Mouse (Mus musculus) ES-E14 (cell line): Measurements from ENCODE around the gene Akap1. TPM values are rescaled to one million over a fixed set of nuclear protein-coding genes. Genes with fewer than 3 reads are reported as not detected.

Experiments
- DNase-seq: peaks from one replicate; pipeline ENCODE4 v3.0.0-alpha.2; 2013; ENCODE audit warnings: low read depth, low spot score
- H3K27ac ChIP-seq: 2 replicates; pipeline ENCODE4 v1.5.1; 2012; ENCODE audit warnings: low read depth, mild to moderate bottlenecking, low read length, moderate library complexity, mixed read lengths; ENCODE audit not compliant: poor library complexity, insufficient read depth, severe bottlenecking
- H3K36me3 ChIP-seq: 2 replicates; pipeline ENCODE4 v1.6.1; 2012; ENCODE audit warnings: mild to moderate bottlenecking, low read length, moderate library complexity, mixed read lengths; ENCODE audit not compliant: control insufficient read depth, poor library complexity, insufficient read depth, severe bottlenecking
- H3K4me1 ChIP-seq, 2 experiments: fragments of 150-350 bp in 1 of 2; sonication (generic) in 1 of 2; 2 replicates each; pipeline ENCODE4 v1.6.1; 2012; ENCODE audit warnings: low read length in 2 of 2, mild to moderate bottlenecking in 1 of 2, mixed read lengths in 1 of 2; ENCODE audit not compliant: control insufficient read depth in 2 of 2, insufficient read depth in 2 of 2, poor library complexity in 1 of 2
- H3K4me3 ChIP-seq, 2 experiments: fragments of 150-350 bp in 1 of 2; sonication (generic) in 1 of 2; 2 replicates each; pipeline ENCODE4 v1.5.1; 2012; ENCODE audit warnings: low read length in 2 of 2, low read depth in 1 of 2, mild to moderate bottlenecking in 1 of 2, mixed read lengths in 1 of 2; ENCODE audit not compliant: insufficient read depth in 1 of 2, poor library complexity in 1 of 2, severe bottlenecking in 1 of 2
- H3K9ac ChIP-seq: 2 replicates; pipeline ENCODE4 v1.6.1; 2012; ENCODE audit warnings: low read depth, mild to moderate bottlenecking, low read length, mixed read lengths; ENCODE audit not compliant: poor library complexity, insufficient read depth, severe bottlenecking
- H3K9me3 ChIP-seq: fragments of 150-350 bp; sonication (generic); 2 replicates; pipeline ENCODE4 v1.6.1; 2012; ENCODE audit warnings: low read depth, mild to moderate bottlenecking, low read length; ENCODE audit not compliant: control insufficient read depth, insufficient read depth
- CHD2 ChIP-seq: IDR thresholded peaks from 2 replicates; pipeline ENCODE4 v1.6.1; 2014; ENCODE audit warnings: mild to moderate bottlenecking, low read depth, low read length, inconsistent platforms
- HCFC1 ChIP-seq: IDR thresholded peaks from 2 replicates; pipeline ENCODE4 v1.6.1; 2012; ENCODE audit warnings: low read length, inconsistent platforms, borderline replicate concordance; ENCODE audit not compliant: insufficient read depth
- MAFK ChIP-seq: IDR thresholded peaks from 2 replicates; pipeline ENCODE4 v1.6.1; 2014; ENCODE audit warnings: mild to moderate bottlenecking, low read depth, low read length, inconsistent platforms; ENCODE audit not compliant: insufficient read depth
- ZC3H11A ChIP-seq: IDR thresholded peaks from 2 replicates; pipeline ENCODE4 v1.6.1; 2012; ENCODE audit warnings: low read depth, mild to moderate bottlenecking, inconsistent platforms, low read length, borderline replicate concordance
- ZNF384 ChIP-seq: IDR thresholded peaks from 2 replicates; pipeline ENCODE4 v1.6.1; 2012; ENCODE audit warnings: low read depth, low read length, inconsistent platforms
- in situ Hi-C, 2 experiments: fragments of 600-800 bp; cut with MboI; formaldehyde crosslinking; loops; one replicate each; pipeline ENCODE4 v1.15.1; 2025; ENCODE audit warnings: low sequenced_read_pairs in 2 of 2, inconsistent platforms in 1 of 2; ENCODE audit not compliant: unreplicated experiment in 2 of 2
- total RNA-seq: library from RNA; depleted of rRNA; stranded (reverse); fragments of 300-350 nt; gene quantifications from 2 replicates; pipeline ENCODE4 v1.2.3, GENCODE M21; 2012

Gene Akap1
- total RNA-seq, 1 experiment, result 184 TPM

DNA sequence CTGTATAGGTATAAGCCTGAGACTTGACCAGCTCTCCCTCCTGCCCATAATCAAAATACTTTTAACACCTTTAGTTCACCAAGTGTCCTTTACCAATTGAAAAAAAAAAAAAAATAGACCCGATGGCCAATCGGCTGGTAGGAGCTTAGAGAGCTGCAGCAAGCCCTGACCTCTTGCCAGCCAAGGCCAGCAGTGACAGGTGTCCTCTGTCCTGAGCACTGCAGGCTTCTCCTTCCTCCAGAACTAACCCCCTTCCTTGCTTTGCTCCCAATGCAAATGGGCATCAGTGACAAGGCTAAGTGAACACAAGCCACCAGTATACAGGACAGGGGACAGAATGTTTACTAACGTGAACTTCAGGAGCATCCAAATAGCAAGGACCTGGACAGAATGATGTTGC lies 3.7 kb downstream of the Akap1 start:
- in situ Hi-C loops, result no loop called here
- no peak for DNase-seq

GRCm38 (mm10) chr11:88857311-88858005 lies 6.9 kb downstream of the Akap1 start:
- no peak for DNase-seq
- in situ Hi-C loops, result no loop called here
- TF ChIP-seq ZC3H11A (no peak), CHD2 (no peak), MAFK (no peak), HCFC1 (no peak), ZNF384 (no peak)
- Histone ChIP-seq H3K27ac (no peak overlapping the region), H3K36me3 (peaks cover 13% of the 10 kb centered on the region; the same call in 1 of the 2 replicates), H3K4me3 (no peak overlapping the region), H3K9ac (no peak overlapping the region), H3K9me3 (no peaks in the 10 kb centered on the region), H3K4me1 (peaks cover 3 to 35% of the 10 kb centered on the region in 2 experiments)

More for the DNA sequence above, 3.7 kb downstream of the Akap1 start:
- Histone ChIP-seq H3K9ac (no peak overlapping the region), H3K4me3 (no peak overlapping the region), H3K4me1 (peaks cover 9 to 33% of the 10 kb centered on the region in 2 experiments), H3K9me3 (no peaks in the 10 kb centered on the region), H3K27ac (no peak overlapping the region), H3K36me3 (peaks cover 7% of the 10 kb centered on the region; the same call in 1 of the 2 replicates)
- TF ChIP-seq MAFK (no peak), ZC3H11A (no peak), CHD2 (no peak), HCFC1 (no peak), ZNF384 (no peak)

GRCm38 (mm10) chr11:88856383-88856782 lies 8.0 kb downstream of the Akap1 start:
- no peak for DNase-seq
- Histone ChIP-seq H3K9me3 (no peaks in the 10 kb centered on the region), H3K36me3 (peaks cover 13% of the 10 kb centered on the region; the same call in 1 of the 2 replicates), H3K9ac (no peak overlapping the region), H3K4me3 (no peak overlapping the region), H3K4me1 (peaks cover 0 to 33% of the 10 kb centered on the region in 2 experiments; a peak in 2 of 4 replicates), H3K27ac (no peak overlapping the region)
- in situ Hi-C loops, result no loop called here
- TF ChIP-seq ZC3H11A (no peak), ZNF384 (no peak), MAFK (no peak), CHD2 (no peak), HCFC1 (no peak)

- peaks cover 0 to 30% of the 10 kb centered on the region in 2 experiments; a peak in 2 of 4 replicates for H3K4me1 ChIP-seq
- no peak for DNase-seq
- H3K9me3 ChIP-seq, result no peaks in the 10 kb centered on the region
- peaks cover 9% of the 10 kb centered on the region; the same call in 1 of the 2 replicates for H3K36me3 ChIP-seq
- TF ChIP-seq HCFC1, result no peak
- TF ChIP-seq ZNF384, result no peak
- TF ChIP-seq MAFK, result no peak
- TF ChIP-seq ZC3H11A, result no peak
- no peak for TF ChIP-seq CHD2
- no peak overlapping the region for H3K9ac ChIP-seq
- in situ Hi-C loops, result no loop called here
- no peak overlapping the region for H3K27ac ChIP-seq
- H3K4me3 ChIP-seq, result no peak overlapping the region
Measured at GRCm38 (mm10) chr11:88855795-88856194, 8.6 kb downstream of the Akap1 start.

- peaks cover 8% of the 10 kb centered on the region; the same call in 1 of the 2 replicates for H3K36me3 ChIP-seq
- DNase-seq, result no peak
- no peak overlapping the region for H3K4me3 ChIP-seq
- no peak overlapping the region for H3K27ac ChIP-seq
- no peak for TF ChIP-seq HCFC1
- TF ChIP-seq ZNF384, result no peak
- no peak for TF ChIP-seq CHD2
- no peak for TF ChIP-seq MAFK
- no peak for TF ChIP-seq ZC3H11A
- no peaks in the 10 kb centered on the region for H3K9me3 ChIP-seq
- peaks cover 0 to 29% of the 10 kb centered on the region in 2 experiments; a peak in 1 of 4 replicates for H3K4me1 ChIP-seq
- no peak overlapping the region for H3K9ac ChIP-seq
- in situ Hi-C loops, result no loop called here
Measured at GRCm38 (mm10) chr11:88853588-88853987, 10.8 kb downstream of the Akap1 start.
